Mouse (Mus musculus) kidney, postnatal 4 days (tissue): ENCODE measurements at regions not wholly inside any gene's neighbourhood (a gene's known extent, or its start where the extent isn't known, plus 50 kb on each side); places are given as distances from the start of the nearest gene placed in this dataset.
"Not testable (repeated sequence)": the region's sequence is repeated elsewhere in the genome, so short reads cannot be mapped to it uniquely, and the experiment has no call there.

ENCODE experiments used
- DNase-seq, 2 experiments: peaks; one replicate each; pipeline ENCODE4 v3.0.0; 2021; ENCODE audit warnings: mixed read lengths in 2 of 2

DNA sequence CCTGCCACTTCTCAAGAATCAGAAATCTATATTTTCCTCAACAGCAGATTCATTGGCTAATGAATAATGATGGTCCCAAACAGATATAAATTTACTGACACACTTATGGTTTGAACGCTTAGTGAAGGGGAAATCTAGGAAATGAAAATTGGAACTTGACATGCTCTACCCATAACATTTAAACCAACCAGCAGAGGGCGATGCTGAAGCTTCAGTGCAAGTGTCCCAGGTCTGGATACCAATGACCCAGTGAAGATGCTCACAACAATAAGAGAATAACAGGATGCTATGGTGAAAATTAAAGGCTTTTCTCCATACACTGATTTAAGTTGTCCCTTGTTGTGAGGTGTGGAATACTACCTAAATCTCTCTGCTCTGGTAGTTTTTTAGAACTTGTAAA is 236.0 kb upstream of the Rorb start:
- DNase-seq, result peak in 1 of 2 experiments; percentile 2

- DNase-seq, result no peak
Measured at GRCm38 (mm10) chr19:19344426-19344811, 233.4 kb upstream of the Rorb start.

DNA sequence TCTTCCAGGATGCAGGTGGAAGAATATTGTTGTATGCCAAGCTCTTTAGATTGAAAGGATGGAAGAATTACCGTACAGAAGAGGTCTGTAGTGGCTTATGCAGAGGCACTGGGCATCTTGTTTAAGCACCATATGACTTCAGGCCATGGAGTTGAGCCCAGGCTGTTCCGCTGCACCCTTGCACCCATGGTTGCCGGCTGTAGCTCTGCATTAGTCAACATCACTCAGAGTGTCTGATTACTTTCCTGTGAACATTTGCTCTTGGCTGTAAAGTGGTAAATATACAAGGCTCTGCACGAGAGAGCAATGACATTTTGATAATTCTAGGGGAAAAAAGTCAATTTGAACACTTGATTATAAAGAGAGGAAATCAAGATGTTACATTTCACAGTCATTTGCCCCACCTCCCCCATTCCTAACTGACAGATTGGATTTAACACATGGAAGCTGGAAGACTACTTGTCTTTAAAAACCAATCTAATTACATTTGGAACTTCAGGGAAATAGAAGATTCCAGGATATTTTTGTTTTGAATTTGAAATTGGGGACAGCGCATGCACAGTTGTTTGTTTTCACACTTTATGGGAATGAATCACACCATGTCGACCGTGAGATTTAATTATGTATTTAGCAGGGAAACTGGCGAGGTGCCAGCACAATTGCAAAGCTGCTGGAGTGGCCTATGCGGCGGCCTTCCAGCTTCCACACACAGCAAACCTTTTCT is 232.9 kb upstream of the Rorb start:
- peak; percentile 52 to 65 for DNase-seq

DNA sequence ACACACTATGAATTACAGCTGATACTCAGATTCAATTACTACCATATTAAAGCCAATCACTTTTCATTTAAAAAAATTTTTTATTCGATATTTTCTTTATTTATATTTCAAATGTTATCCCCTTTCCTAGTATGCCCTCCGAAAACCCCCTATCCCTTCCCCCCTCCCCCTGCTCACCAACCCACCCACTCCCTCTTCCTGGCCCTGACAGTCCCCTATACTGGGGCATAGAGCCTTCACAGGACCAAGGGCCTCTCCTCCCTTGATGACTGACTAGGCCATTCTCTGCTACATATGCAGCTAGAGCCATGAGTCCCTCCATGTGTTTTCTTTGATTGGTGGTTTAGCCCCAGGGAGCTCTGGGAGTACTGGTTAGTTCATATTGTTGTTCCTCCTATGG is 196.1 kb upstream of the Rorb start:
- not testable (repeated sequence) for DNase-seq

DNA sequence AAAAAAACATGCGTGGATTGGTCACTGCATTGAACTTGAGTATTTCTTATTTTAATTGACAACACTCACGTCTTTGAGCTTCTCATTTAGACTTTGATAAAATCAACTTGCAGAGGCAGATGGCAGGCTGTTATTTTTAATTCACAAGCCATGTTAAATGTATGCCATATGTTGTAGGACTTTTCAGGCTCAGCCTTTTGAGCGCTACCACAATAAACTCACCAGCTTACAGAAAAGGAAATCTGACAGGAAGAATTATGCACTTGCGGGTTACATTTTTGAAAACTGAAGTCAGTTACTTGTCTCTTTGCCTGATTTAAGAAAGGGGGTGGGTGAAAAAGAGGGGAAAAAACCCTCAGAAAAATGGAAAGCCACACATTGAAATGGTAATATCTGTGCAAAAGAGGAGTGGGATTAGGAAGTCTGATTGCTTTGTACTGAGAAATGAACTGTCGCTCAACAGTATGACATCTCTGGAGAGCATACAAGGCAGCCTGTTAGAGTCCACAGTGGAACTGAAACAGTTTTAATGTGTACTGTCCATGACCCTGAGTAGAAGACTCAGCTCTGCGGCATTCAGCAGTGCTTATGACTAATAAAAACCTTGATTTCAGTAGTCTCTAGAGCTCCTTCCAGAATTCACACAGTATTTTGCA is 195.6 kb upstream of the Rorb start:
- DNase-seq, result no peak

DNA sequence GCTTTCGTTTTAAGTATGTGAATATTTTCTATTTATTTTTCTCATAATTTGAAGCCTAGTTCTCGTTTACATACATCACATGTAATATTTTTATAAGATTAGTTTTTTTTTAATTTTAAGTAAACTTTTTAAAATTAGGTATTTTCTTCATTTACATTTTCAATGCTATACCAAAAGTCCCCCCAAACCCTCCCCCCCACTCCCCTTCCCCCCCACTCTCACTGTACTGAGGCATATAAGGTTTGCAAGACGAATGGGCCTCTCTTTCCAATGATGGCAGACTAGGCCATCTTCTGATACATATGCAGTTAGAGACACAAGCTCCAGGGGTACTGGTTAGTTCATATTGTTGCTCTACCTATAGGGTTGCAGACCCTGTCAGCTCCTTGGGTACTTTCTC is 174.9 kb upstream of the Rorb start:
- not testable (repeated sequence) for DNase-seq

DNA sequence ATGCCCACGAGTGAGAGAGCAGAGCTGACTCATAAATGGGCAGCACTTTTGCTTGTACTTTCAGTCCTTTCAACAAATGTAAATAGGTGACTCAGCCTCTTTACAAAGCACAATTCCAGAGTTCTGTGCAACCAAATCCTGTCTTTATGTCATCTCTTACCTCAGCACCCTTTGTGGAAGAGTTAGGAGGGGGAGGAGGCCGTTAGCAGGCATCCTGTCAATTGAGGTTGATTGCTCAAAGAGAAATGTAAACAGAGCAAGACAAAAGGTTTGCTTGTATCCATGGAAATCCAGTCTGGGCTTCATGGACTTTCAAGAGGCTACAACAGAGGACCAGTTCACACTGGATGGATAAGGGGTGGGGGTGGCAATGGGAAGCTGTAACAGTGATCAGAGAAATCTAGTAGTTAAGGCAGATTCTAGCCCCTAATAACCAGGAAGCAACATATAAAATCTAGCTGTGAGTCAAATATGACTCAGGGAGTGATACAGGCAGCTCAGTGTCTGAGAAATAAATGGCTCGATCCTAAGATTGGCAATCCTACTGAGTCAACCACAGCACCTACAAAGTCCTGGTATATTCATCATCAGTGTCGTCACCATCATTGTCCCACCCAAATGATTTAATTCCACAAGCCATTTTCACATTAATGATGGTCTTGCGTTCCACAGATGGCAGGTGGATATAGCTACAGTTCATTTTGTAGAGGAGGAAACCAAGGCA is 136.0 kb upstream of the Rorb start:
- DNase-seq, result no peak

GRCm38 (mm10) chr19:19229305-19229994 is 118.5 kb upstream of the Rorb start:
- no peak for DNase-seq

- no peak for DNase-seq
Measured at GRCm38 (mm10) chr19:19220826-19221225, 109.8 kb upstream of the Rorb start.

DNA sequence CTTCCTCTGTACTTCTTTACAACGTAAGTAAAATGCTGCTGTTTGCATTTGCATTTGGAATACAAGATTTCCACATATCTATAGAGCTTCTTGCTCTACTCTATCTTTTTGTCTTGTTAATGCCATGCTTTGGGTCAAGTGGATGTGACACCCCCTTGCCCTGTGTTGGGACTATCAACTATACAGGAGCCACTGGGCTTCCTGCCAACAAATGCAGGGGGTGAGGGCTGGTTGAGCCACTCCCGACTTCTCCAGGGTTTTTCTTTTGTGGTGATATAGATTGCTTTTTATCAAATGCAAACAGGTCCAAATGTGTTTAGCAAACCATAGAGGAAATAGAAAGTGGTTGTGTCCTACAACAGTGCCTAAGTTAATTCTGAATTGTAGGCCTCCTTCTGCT is 108.4 kb upstream of the Rorb start:
- DNase-seq, result no peak

- no peak for DNase-seq
Measured at GRCm38 (mm10) chr19:19218700-19219099, 107.7 kb upstream of the Rorb start.

DNA sequence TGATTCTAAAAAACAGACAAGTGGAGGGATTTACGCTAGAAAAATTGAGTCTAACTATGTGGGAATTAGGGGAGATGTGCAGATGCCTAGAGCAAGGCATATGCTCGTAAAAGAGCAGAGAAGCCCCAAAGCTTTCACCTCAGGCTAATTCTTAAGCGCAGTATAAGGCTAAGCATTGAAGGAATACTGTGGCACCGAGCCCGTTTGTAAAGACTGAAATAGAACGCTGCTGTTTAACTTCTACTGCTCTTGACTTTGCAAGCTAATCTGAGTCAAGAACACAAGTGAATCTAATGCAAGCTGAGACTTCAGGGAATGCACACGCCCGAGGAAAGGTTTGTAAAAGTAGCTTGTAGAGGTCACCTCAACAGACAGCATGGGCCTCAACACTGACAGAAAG is 88.5 kb upstream of the Rorb start:
- no peak for DNase-seq

GRCm38 (mm10) chr19:19198780-19199179 is 87.8 kb upstream of the Rorb start:
- no peak for DNase-seq

GRCm38 (mm10) chr19:19194728-19195127 is 83.7 kb upstream of the Rorb start:
- DNase-seq, result peak in 1 of 2 experiments; percentile 1

DNA sequence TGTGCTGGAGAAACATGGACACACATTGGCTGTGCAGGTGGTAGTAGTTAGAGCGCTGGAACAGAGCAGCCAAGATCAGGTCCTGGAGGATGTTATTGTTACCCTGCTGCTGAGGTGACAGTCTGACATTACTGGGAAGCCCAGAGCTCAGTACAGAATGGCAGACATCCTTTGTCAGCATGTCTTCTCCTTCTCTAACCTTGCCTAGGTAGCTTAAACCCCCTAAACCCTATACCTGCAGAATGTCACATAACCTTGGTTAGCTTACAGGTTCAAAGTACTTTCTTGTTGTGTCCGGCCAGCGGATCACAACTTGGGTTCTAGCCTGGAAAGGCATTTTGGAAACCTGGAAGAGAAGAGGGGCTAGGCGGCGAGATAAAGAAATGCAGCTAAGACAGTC is 83.3 kb upstream of the Rorb start:
- DNase-seq, result no peak

GRCm38 (mm10) chr19:19172767-19173166 is 61.8 kb upstream of the Rorb start:
- DNase-seq, result no peak

DNA sequence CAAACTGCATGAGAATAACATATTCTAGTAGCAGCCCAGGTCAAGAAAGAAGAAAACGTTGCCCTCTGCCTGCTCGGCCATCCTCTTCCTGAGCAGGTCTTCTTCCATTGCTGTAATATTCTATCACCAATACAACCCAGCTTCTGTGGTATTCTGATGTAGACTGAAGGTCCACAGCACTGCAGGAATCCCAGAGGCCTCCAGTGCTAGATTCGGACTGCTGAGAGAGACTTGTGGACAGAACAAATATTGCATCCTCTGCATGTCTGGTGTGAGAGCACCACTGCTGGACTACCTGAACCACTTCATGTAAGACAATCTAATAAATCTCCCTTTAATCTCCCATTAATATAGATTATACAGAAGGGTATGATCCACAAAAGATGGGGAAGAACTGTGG is 59.8 kb upstream of the Rorb start:
- DNase-seq, result no peak
